Mouse (Mus musculus) megakaryocyte, embryonic 14.5 days (primary cell): Measurements from ENCODE around the gene Hist1h4f.

Experiments
- FLI1 ChIP-seq: IDR thresholded peaks from 2 replicates; pipeline ENCODE4 v1.6.1; 2012; ENCODE audit warnings: low read length, inconsistent platforms, mixed read lengths
- GATA1 ChIP-seq: IDR thresholded peaks from 3 replicates; pipeline ENCODE4 v1.6.1; 2012; ENCODE audit warnings: mixed read lengths, low read length, inconsistent platforms, borderline replicate concordance

- no peak for TF ChIP-seq GATA1
- TF ChIP-seq FLI1, result no peak
Measured at GRCm38 (mm10) chr13:23516822-23517602, 34.4 kb downstream of the Hist1h4f start.
